27 mouse cellular contexts compared by ENCODE assay signal in the genomic region with DNA sequence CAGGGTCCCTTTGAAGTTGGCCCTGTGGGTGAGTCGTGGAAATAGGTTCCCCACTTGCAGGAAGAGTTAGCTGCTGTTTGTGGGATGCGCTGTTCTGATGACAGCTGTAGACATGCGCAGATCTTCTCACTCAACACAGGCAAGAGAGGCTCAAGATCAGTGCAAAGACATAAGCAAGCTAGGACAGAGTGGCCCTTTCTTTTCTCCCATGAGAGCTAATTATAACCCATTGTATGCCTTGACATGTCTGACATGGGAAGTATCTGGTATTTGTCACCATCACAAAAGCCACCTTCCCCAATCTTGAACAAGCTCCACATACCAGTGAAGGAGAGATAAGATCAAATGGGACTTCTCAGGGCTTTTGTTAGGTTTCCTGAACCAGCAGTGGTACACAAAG.
DNase-seq lines count a peak whose midpoint lies in the region; ATAC-seq and TF ChIP-seq lines count a peak whose summit lies in the region.
"Had no signal": no experiment of that assay in that cellular context is flagged by ENCODE, and none has a peak within 500 bp of the region (broad histone marks: within the 10 kb centered on the region; RNA-seq: fewer than 3 reads in every experiment).

No protein-coding gene starts in this region.

- intact Hi-C loops in heart, postnatal 25 days (cut with DNase I): no loop called here
- intact Hi-C loops in heart, adult 2 months (cut with DNase I): no loop called here

- H3K4me1 ChIP-seq in heart, embryonic 11.5 days (ENCODE audit: control insufficient read depth, insufficient read depth, low read length): peaks cover 47% of the 10 kb centered on the region
- peaks cover 35 to 54% of the 10 kb centered on the region in 2 experiments for H3K4me1 ChIP-seq in heart, embryonic 14.5 days (ENCODE audit: control insufficient read depth in 2 of 2, insufficient read depth in 2 of 2, low read length in 2 of 2)
- peaks cover 21% of the 10 kb centered on the region for H3K4me1 ChIP-seq in heart, postnatal 0 days (ENCODE audit: control insufficient read depth, insufficient read depth)
- peaks cover 4% of the 10 kb centered on the region; the same call in 1 of the 2 replicates for H3K4me1 ChIP-seq in heart, adult 2 months (ENCODE audit: control insufficient read depth, insufficient read depth, low read length)
- H3K4me1 ChIP-seq: forebrain, embryonic 15.5 days; hindbrain, embryonic 13.5 days; intestine, embryonic 15.5 days had no signal

- H3K27me3 ChIP-seq in heart, embryonic 11.5 days (ENCODE audit: control insufficient read depth, insufficient read depth, low read length): no peaks in the 10 kb centered on the region
- no peaks in the 10 kb centered on the region for H3K27me3 ChIP-seq in heart, embryonic 14.5 days (ENCODE audit: control insufficient read depth, insufficient read depth, low read length)
- no peaks in the 10 kb centered on the region for H3K27me3 ChIP-seq in heart, postnatal 0 days (ENCODE audit: control insufficient read depth, insufficient read depth, low read length)
- H3K27me3 ChIP-seq in heart, adult 2 months (ENCODE audit: control insufficient read depth, insufficient read depth, low read length): no peaks in the 10 kb centered on the region
- H3K27me3 ChIP-seq: embryonic facial prominence, embryonic 13.5 days; forebrain, embryonic 12.5 days; forebrain, embryonic 15.5 days; hindbrain, embryonic 13.5 days; intestine, embryonic 15.5 days; kidney, embryonic 15.5 days had no signal

- no peak for DNase-seq in heart, postnatal 25 days (ENCODE audit: low spot score)
- DNase-seq in heart, postnatal 4 days: no peak
- DNase-seq in heart, postnatal 0 days (ENCODE audit: low spot score): peak; percentile 40
- DNase-seq in heart, adult 2 months: no peak
- no peak for DNase-seq in layer of hippocampus, postnatal 25 days (ENCODE audit: extremely low spot score in 1 of 2, low spot score in 1 of 2)
- DNase-seq: adrenal gland, adult 2 months; adrenal gland, postnatal 14 days; cerebellum, adult 11 months; cerebellum, adult 2 months; cerebellum, adult 9-11 months; cerebellum, postnatal 25 days; gastrocnemius, postnatal 10 days; heart, adult 18-20 months; kidney, adult 11 months; kidney, adult 8-10 months had no signal

- no peaks in the 10 kb centered on the region for H3K9me3 ChIP-seq in heart, embryonic 11.5 days (replicated peaks; ENCODE audit: control insufficient read depth, low read length)
- no peaks in the 10 kb centered on the region for H3K9me3 ChIP-seq in heart, embryonic 14.5 days (ENCODE audit: control insufficient read depth, low read length)
- no peaks in the 10 kb centered on the region for H3K9me3 ChIP-seq in heart, postnatal 0 days (replicated peaks; ENCODE audit: control insufficient read depth, low read length)
- H3K9me3 ChIP-seq: embryonic facial prominence, embryonic 13.5 days; forebrain, embryonic 12.5 days; forebrain, embryonic 15.5 days; hindbrain, embryonic 10.5 days; hindbrain, embryonic 13.5 days; intestine, embryonic 15.5 days; kidney, embryonic 15.5 days had no signal

- ATAC-seq in heart, embryonic 11.5 days (replicated peaks; ENCODE audit: insufficient number of reproducible peaks, low FRiP score, low TSS enrichment): no peak; the same call in 1 of the 2 replicates
- ATAC-seq in heart, embryonic 14.5 days (ENCODE audit: insufficient number of reproducible peaks, insufficient read depth, low FRiP score, low read depth): peak; percentile 28; the same call in 1 of the 2 replicates
- ATAC-seq in heart, postnatal 0 days (ENCODE audit: insufficient read depth, low read depth): peak; percentile 28; the same call in 1 of the 2 replicates
- ATAC-seq: CD4-positive, CD25-positive, alpha-beta regulatory T cell, adult 4 months; forebrain, embryonic 15.5 days; hindbrain, embryonic 16.5 days; intestine, embryonic 15.5 days had no signal

- TF ChIP-seq EP300 in heart, postnatal 0 days (IDR thresholded peaks at IDR 0.05; ENCODE audit: low read depth): no peak
- TF ChIP-seq EP300 in heart, adult 2 months (IDR thresholded peaks at IDR 0.05; ENCODE audit: insufficient read depth, low read depth, low read length): no peak

- H3K36me3 ChIP-seq in heart, embryonic 11.5 days (ENCODE audit: control insufficient read depth, insufficient read depth, low read length): no peaks in the 10 kb centered on the region
- no peaks in the 10 kb centered on the region for H3K36me3 ChIP-seq in heart, embryonic 14.5 days (ENCODE audit: control insufficient read depth, insufficient read depth, low read length)
- no peaks in the 10 kb centered on the region for H3K36me3 ChIP-seq in heart, postnatal 0 days (replicated peaks; ENCODE audit: control insufficient read depth, insufficient read depth, low read length)
- H3K36me3 ChIP-seq in heart, adult 2 months (ENCODE audit: control insufficient read depth, insufficient read depth, low read length): no peaks in the 10 kb centered on the region
- H3K36me3 ChIP-seq: embryonic facial prominence, embryonic 13.5 days; forebrain, embryonic 12.5 days; forebrain, embryonic 15.5 days; hindbrain, embryonic 10.5 days; hindbrain, embryonic 13.5 days; intestine, embryonic 15.5 days; kidney, embryonic 15.5 days had no signal

- H3K79me2 ChIP-seq in heart, adult 2 months (replicated peaks; ENCODE audit: control insufficient read depth, insufficient read depth, low read length): no peaks in the 10 kb centered on the region

- no peak for TF ChIP-seq CTCF in heart, postnatal 0 days (IDR thresholded peaks at IDR 0.05; ENCODE audit: low read depth)
- TF ChIP-seq CTCF in heart, adult 2 months (IDR thresholded peaks at IDR 0.05): no peak

- 0 out of 2 replicates have a peak overlapping the region, but pooled peaks have one; percentile 4 for H3K4me2 ChIP-seq in heart, embryonic 11.5 days
- peak overlapping the region; percentile 12; the same call in 1 of the 2 replicates for H3K4me2 ChIP-seq in heart, embryonic 14.5 days (ENCODE audit: low read length)
- no peak overlapping the region for H3K4me2 ChIP-seq in heart, postnatal 0 days (ENCODE audit: low read depth, low read length)
- H3K4me2 ChIP-seq: embryonic facial prominence, embryonic 13.5 days; forebrain, embryonic 12.5 days; forebrain, embryonic 15.5 days; hindbrain, embryonic 13.5 days; intestine, embryonic 15.5 days; kidney, embryonic 15.5 days had no signal

- no peak overlapping the region for H3K9ac ChIP-seq in heart, embryonic 11.5 days (ENCODE audit: low read depth, low read length)
- H3K9ac ChIP-seq in heart, embryonic 14.5 days (ENCODE audit: low read length): no peak overlapping the region
- no peak overlapping the region for H3K9ac ChIP-seq in heart, postnatal 0 days (replicated peaks; ENCODE audit: low read depth, low read length)
- no peak overlapping the region for H3K9ac ChIP-seq in heart, adult 2 months (ENCODE audit: low read depth, low read length)
- H3K9ac ChIP-seq: embryonic facial prominence, embryonic 13.5 days; forebrain, embryonic 12.5 days; forebrain, embryonic 15.5 days; hindbrain, embryonic 13.5 days; intestine, embryonic 15.5 days; kidney, embryonic 15.5 days had no signal

- no peak overlapping the region for H3K4me3 ChIP-seq in heart, embryonic 11.5 days (ENCODE audit: low read depth, low read length)
- H3K4me3 ChIP-seq in heart, embryonic 14.5 days (ENCODE audit: control insufficient read depth in 1 of 2, insufficient read depth in 1 of 2, low read depth in 1 of 2, low read length in 2 of 2): no peak overlapping the region
- H3K4me3 ChIP-seq in heart, postnatal 0 days (ENCODE audit: low read depth, low read length): no peak overlapping the region
- H3K4me3 ChIP-seq in heart, adult 2 months: no peak overlapping the region
- H3K4me3 ChIP-seq: embryonic facial prominence, embryonic 13.5 days; erythroblast, embryonic 14.5 days; forebrain, embryonic 12.5 days; forebrain, embryonic 15.5 days; hindbrain, embryonic 10.5 days; hindbrain, embryonic 13.5 days; intestine, embryonic 15.5 days; kidney, embryonic 15.5 days had no signal

- WGBS in heart, embryonic 11.5 days (ENCODE audit: insufficient replicate concordance): 36% methylated on average over 3 of the region's 3 CpGs
- WGBS in heart, embryonic 14.5 days: 16% methylated on average over 3 of the region's 3 CpGs
- WGBS in heart, postnatal 0 days: 36% methylated on average over 3 of the region's 3 CpGs
- 61% methylated on average over 3 of the region's 3 CpGs for WGBS in heart, adult 2 months

- TF ChIP-seq POLR2A in heart, adult 2 months (IDR thresholded peaks at IDR 0.05; ENCODE audit: insufficient read depth, low read depth, low read length): no peak

- peak overlapping the region; percentile 60 for H3K27ac ChIP-seq in heart, embryonic 11.5 days (ENCODE audit: low read depth, low read length)
- H3K27ac ChIP-seq in heart, embryonic 14.5 days (replicated peaks in 1 of 2; ENCODE audit: control insufficient read depth in 1 of 2, insufficient read depth in 1 of 2, low read depth in 2 of 2, low read length in 2 of 2): peak overlapping the region; percentile 77 to 79
- peak overlapping the region; percentile 4; the same call in 1 of the 2 replicates for H3K27ac ChIP-seq in heart, postnatal 0 days (ENCODE audit: low read depth)
- no peak overlapping the region for H3K27ac ChIP-seq in heart, adult 2 months
- H3K27ac ChIP-seq: embryonic facial prominence, embryonic 13.5 days; forebrain, embryonic 12.5 days; forebrain, embryonic 15.5 days; hindbrain, embryonic 10.5 days; hindbrain, embryonic 13.5 days; intestine, embryonic 15.5 days; kidney, embryonic 15.5 days had no signal
